Mouse (Mus musculus): Measurements from ENCODE around the gene Zfp781. TPM values are rescaled to one million over a fixed set of nuclear protein-coding genes. Genes with fewer than 3 reads are reported as not detected.
A peak's percentile ranks its signal among the peaks of the same experiment; 100 is the strongest.
"Not testable (repeated sequence)": the region's sequence is repeated elsewhere in the genome, so short reads cannot be mapped to it uniquely, and the experiment has no call there.

Gene Zfp781
- polyA plus RNA-seq (2016; fragmentation: Nextera tagmentation; extraction: Ambion mirVana): 6.4 and 6.8 TPM in 2 replicates

- peak; percentile 99 for ATAC-seq (ENCODE audit: low FRiP score, low read depth)
- not testable (repeated sequence) for H3K9ac ChIP-seq (replicated peaks); H3K4me1 ChIP-seq; H3K36me3 ChIP-seq; H3K4me2 ChIP-seq (replicated peaks); H3K27me3 ChIP-seq; H3K4me3 ChIP-seq; H3K27ac ChIP-seq (replicated peaks); H3K9me3 ChIP-seq
- no CpG with 5 or more reads among the region's 43 CpGs for WGBS
Observed at GRCm38 (mm10) chr10:81929842-81930743, at the start of gene Zfp781. Zfp781 (minus strand) TSS chr10:81930480.

GRCm38 (mm10) chr10:81978365-81979003 lies 48.2 kb upstream of the Zfp781 start:
- H3K4me3 ChIP-seq; H3K27ac ChIP-seq (replicated peaks); H3K27me3 ChIP-seq; H3K4me2 ChIP-seq (replicated peaks); H3K4me1 ChIP-seq; H3K9ac ChIP-seq (replicated peaks); H3K36me3 ChIP-seq; H3K9me3 ChIP-seq; ATAC-seq (ENCODE audit: low FRiP score, low read depth): not testable (repeated sequence)
- no CpG with 5 or more reads among the region's 44 CpGs for WGBS

GRCm38 (mm10) chr10:81930744-81931118 lies 451 bp upstream of the Zfp781 start:
- not testable (repeated sequence) for H3K4me3 ChIP-seq; H3K36me3 ChIP-seq; H3K27ac ChIP-seq (replicated peaks); H3K4me2 ChIP-seq (replicated peaks); H3K9me3 ChIP-seq; H3K27me3 ChIP-seq; H3K9ac ChIP-seq (replicated peaks); H3K4me1 ChIP-seq
- WGBS: no CpG with 5 or more reads among the region's 3 CpGs
- ATAC-seq (ENCODE audit: low FRiP score, low read depth): peak; percentile 19; the same call in 1 of the 2 replicates

GRCm38 (mm10) chr10:81863409-81864407 lies 66.6 kb downstream of the Zfp781 start, which contains the start of gene Gm32687:
Gm32687 (plus strand) TSS chr10:81863934.
- not testable (repeated sequence) for H3K4me3 ChIP-seq; H3K27ac ChIP-seq (replicated peaks); H3K4me2 ChIP-seq (replicated peaks); H3K36me3 ChIP-seq; H3K4me1 ChIP-seq; H3K9me3 ChIP-seq; H3K27me3 ChIP-seq; H3K9ac ChIP-seq (replicated peaks)
- 15% methylated on average over 5 of the region's 49 CpGs for WGBS
- peak; percentile 100 for ATAC-seq (ENCODE audit: low FRiP score, low read depth)

Other genes starting within 250 kb of the Zfp781 start
- 18.2 and 21.1 TPM in 2 replicates for gene Zfp433, start 225.7 kb downstream of the Zfp781 start, polyA plus RNA-seq (2016; fragmentation: Nextera tagmentation; extraction: Ambion mirVana)
- gene Gm3055, start 159.3 kb downstream of the Zfp781 start, polyA plus RNA-seq (2016; fragmentation: Nextera tagmentation; extraction: Ambion mirVana): 15.4 and 15.8 TPM in 2 replicates
- 2.5 and 2.6 TPM in 2 replicates for gene Gm4767, start 118.3 kb downstream of the Zfp781 start, polyA plus RNA-seq (2016; fragmentation: Nextera tagmentation; extraction: Ambion mirVana)
- gene Gm32687, start 66.5 kb downstream of the Zfp781 start, polyA plus RNA-seq (2016; fragmentation: Nextera tagmentation; extraction: Ambion mirVana): 12.5 and 13.1 TPM in 2 replicates
- gene Zfp873, start 117.6 kb upstream of the Zfp781 start, polyA plus RNA-seq (2016; fragmentation: Nextera tagmentation; extraction: Ambion mirVana): 16.5 and 18.3 TPM in 2 replicates
- gene BC024063, start 152.9 kb upstream of the Zfp781 start, polyA plus RNA-seq (2016; fragmentation: Nextera tagmentation; extraction: Ambion mirVana): 6.4 and 7.0 TPM in 2 replicates
- 6.2 and 6.3 TPM in 2 replicates for gene AU041133, start 197.5 kb upstream of the Zfp781 start, polyA plus RNA-seq (2016; fragmentation: Nextera tagmentation; extraction: Ambion mirVana)